Mouse (Mus musculus): ENCODE data around the gene Trim17.

GRCm38 (mm10) chr11:58959186-58959825 is 4.8 kb downstream of the Trim17 start:
- TF ChIP-seq CTCF (conservative IDR thresholded peaks at IDR 0.05; ENCODE audit: low read length) (no peak), POU5F1 (IDR thresholded peaks at IDR 0.05; ENCODE audit: borderline replicate concordance, low read length) (no peak), NANOG (IDR thresholded peaks at IDR 0.05; ENCODE audit: borderline replicate concordance, low read length) (no peak)

All from E14TG2a.4 (cell line).